Mouse (Mus musculus) limb, embryonic 11.5 days (tissue): Measurements from ENCODE around the gene Sf3a1. TPM values are rescaled to one million over a fixed set of nuclear protein-coding genes. Genes with fewer than 3 reads are reported as not detected.
A peak's percentile ranks its signal among the peaks of the same experiment; 100 is the strongest.

Source experiments
- ATAC-seq: fragments of 200-750 bp; cut with Nextera tagmentation; 2 replicates; pipeline ENCODE4 v1.8.0; 2017; ENCODE audit warnings: low read depth; ENCODE audit not compliant: insufficient number of reproducible peaks, low FRiP score, low TSS enrichment
- DNase-seq: peaks from one replicate; pipeline ENCODE4 v3.0.0-alpha.2; 2015; ENCODE audit warnings: low spot score
- H3K27ac ChIP-seq: fragments of 300-500 bp; sonication (generic); replicated peaks from 2 replicates; pipeline ENCODE4 v1.5.1; 2014; ENCODE audit warnings: low read depth, mild to moderate bottlenecking, low read length
- H3K27me3 ChIP-seq: fragments of 300-500 bp; sonication (generic); 2 replicates; pipeline ENCODE4 v1.6.1; 2014; ENCODE audit warnings: mild to moderate bottlenecking, low read length, mixed read lengths; ENCODE audit not compliant: control insufficient read depth, insufficient read depth
- H3K36me3 ChIP-seq: fragments of 300-500 bp; sonication (generic); 2 replicates; pipeline ENCODE4 v1.6.1; 2014; ENCODE audit warnings: mild to moderate bottlenecking, low read length, moderate library complexity, mixed read lengths; ENCODE audit not compliant: control insufficient read depth, insufficient read depth
- H3K4me1 ChIP-seq: fragments of 300-500 bp; sonication (generic); 2 replicates; pipeline ENCODE4 v1.6.1; 2014; ENCODE audit warnings: low read length, mixed read lengths; ENCODE audit not compliant: control insufficient read depth, insufficient read depth
- H3K4me2 ChIP-seq: fragments of 300-500 bp; sonication (generic); 2 replicates; pipeline ENCODE4 v1.6.1; 2014; ENCODE audit warnings: low read depth, mild to moderate bottlenecking, moderate library complexity; ENCODE audit not compliant: severe bottlenecking
- H3K4me3 ChIP-seq: fragments of 300-500 bp; sonication (generic); 2 replicates; pipeline ENCODE4 v1.5.1; 2014; ENCODE audit warnings: low read depth, low read length
- H3K9ac ChIP-seq: fragments of 300-500 bp; sonication (generic); 2 replicates; pipeline ENCODE4 v1.6.1; 2014; ENCODE audit warnings: mild to moderate bottlenecking, low read length
- H3K9me3 ChIP-seq: fragments of 300-500 bp; sonication (generic); 2 replicates; pipeline ENCODE4 v1.6.1; 2016; ENCODE audit warnings: low read length; ENCODE audit not compliant: control insufficient read depth
- WGBS: fragments of 180-500 bp; shearing (Covaris S2); extraction: QIAGEN DNeasy Blood & Tissue Kit; methylation state at CpG from one replicate; pipeline ENCODE4 v1.1.7; 2014; 5-methylcytosine and 5-hydroxymethylcytosine counted together
- polyA plus RNA-seq: library from polyadenylated mRNA; unstranded; fragments of >200 nt; fragmentation: Nextera tagmentation; extraction: Ambion mirVana; gene quantifications from 2 replicates; pipeline ENCODE4 v1.2.1, GENCODE M21; 2014

The Sf3a1 gene
- polyA plus RNA-seq, 1 experiment from 2014 or later: 98.3 TPM

GRCm38 (mm10) chr11:4218637-4219036 is 58.5 kb downstream of the Sf3a1 start:
- H3K4me3 ChIP-seq: peak overlapping the region; percentile 43
- H3K9me3 ChIP-seq: no peaks in the 10 kb centered on the region
- H3K36me3 ChIP-seq: no peaks in the 10 kb centered on the region; the same call in 1 of the 2 replicates
- peaks cover 9% of the 10 kb centered on the region for H3K27me3 ChIP-seq
- no peak for ATAC-seq
- DNase-seq: no peak
- H3K4me2 ChIP-seq: peak overlapping the region; percentile 84
- 8% methylated on average over 6 of the region's 6 CpGs for WGBS
- H3K4me1 ChIP-seq: no peaks in the 10 kb centered on the region
- no peak overlapping the region for H3K27ac ChIP-seq
- peak overlapping the region; percentile 13; the same call in 1 of the 2 replicates for H3K9ac ChIP-seq

DNA sequence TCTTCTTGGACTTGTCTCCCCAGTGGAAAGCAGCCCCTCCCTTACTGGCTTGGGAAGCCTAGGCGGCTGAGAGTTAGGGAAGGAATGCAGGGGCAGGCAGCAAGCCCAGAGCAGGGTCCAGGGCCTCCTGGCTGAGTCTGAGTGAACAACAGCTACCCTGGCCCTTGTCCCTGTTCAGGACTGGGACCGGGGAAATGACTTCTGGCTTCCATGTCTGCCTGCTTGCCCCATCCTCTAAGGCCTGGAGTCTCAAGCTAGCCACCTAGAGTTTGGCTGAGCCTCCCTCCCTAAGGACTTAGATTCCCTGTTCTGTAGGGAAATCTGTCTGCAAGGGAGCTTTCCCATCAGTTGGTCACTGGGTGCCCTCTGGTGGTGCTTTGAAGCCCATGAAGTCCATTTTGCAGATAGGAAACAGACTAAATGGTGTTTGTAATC is 59.2 kb downstream of the Sf3a1 start:
- DNase-seq (peak; percentile 54), ATAC-seq (no peak)
- Histone ChIP-seq H3K27me3 (peaks cover 9% of the 10 kb centered on the region), H3K4me1 (no peaks in the 10 kb centered on the region), H3K27ac (no peak overlapping the region), H3K9ac (no peak overlapping the region), H3K36me3 (no peaks in the 10 kb centered on the region; the same call in 1 of the 2 replicates), H3K9me3 (no peaks in the 10 kb centered on the region), H3K4me2 (no peak overlapping the region), H3K4me3 (no peak overlapping the region)
- WGBS: 15% methylated on average over 2 of the region's 2 CpGs

- ATAC-seq (no peak), DNase-seq (no peak)
- no peak overlapping the region for H3K27ac ChIP-seq
- H3K9ac ChIP-seq: no peak overlapping the region
- H3K27me3 ChIP-seq: peaks cover 9% of the 10 kb centered on the region
- no peaks in the 10 kb centered on the region for H3K9me3 ChIP-seq
- H3K4me3 ChIP-seq: no peak overlapping the region
- no peaks in the 10 kb centered on the region for H3K4me1 ChIP-seq
- 69% methylated on average over 9 of the region's 9 CpGs for WGBS
- no peaks in the 10 kb centered on the region; the same call in 1 of the 2 replicates for H3K36me3 ChIP-seq
- no peak overlapping the region for H3K4me2 ChIP-seq
Observed at GRCm38 (mm10) chr11:4219908-4220307, 59.8 kb downstream of the Sf3a1 start.

- Histone ChIP-seq H3K4me1 (no peaks in the 10 kb centered on the region), H3K27ac (no peak overlapping the region), H3K4me3 (no peak overlapping the region), H3K4me2 (no peak overlapping the region), H3K9ac (no peak overlapping the region), H3K9me3 (no peaks in the 10 kb centered on the region), H3K27me3 (peaks cover 9% of the 10 kb centered on the region), H3K36me3 (no peaks in the 10 kb centered on the region)
- WGBS: 49% methylated on average over 28 of the region's 28 CpGs
- peak; percentile 81 for DNase-seq
- no peak for ATAC-seq
Observed at GRCm38 (mm10) chr11:4220443-4221400, 60.6 kb downstream of the Sf3a1 start.

DNA sequence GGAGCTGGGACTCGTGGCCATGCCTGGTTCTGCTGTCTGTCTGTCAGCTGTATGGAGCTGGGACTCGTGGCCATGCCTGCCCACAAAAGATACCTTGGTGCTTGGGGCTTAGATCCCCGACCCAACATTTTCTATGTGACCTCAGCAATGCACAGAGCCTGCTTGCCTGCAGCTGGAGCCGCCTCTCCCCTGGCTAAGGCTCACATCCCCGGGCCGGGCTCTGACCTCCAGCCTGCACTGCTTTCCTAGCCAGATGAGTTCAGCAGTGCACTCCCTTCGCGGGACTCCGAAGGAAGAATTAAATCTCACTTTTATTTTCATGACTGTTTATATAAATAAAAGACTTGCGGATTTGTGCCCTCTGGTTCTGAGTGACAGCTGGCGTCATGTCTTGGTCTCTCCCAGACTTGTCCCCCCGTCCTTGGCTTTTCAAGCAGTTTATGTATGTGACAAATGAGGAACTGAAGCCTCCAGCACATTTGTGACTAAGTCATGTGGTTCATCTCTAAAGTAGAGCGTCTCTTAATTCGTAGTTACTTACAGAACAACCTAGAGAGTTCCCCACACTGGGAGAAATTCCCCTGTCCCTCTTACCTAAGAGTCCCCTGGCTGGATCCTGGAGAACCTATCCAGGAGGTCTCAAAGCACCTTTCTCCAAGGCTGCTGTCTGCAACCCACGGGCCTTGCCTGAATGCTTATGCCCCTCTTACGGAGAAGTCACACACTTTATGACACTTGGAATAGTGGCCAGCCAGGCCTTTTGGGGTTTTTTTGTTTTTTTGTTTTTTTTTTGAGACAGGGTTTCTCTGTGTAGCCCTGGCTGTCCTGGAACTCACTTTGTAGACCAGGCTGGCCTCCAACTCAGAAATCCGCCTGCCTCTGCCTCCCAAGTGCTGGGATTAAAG is 62.1 kb downstream of the Sf3a1 start:
- no peak for DNase-seq
- no peak for ATAC-seq
- H3K4me1 ChIP-seq: no peaks in the 10 kb centered on the region
- peaks cover 9% of the 10 kb centered on the region for H3K27me3 ChIP-seq
- H3K9ac ChIP-seq: no peak overlapping the region
- H3K27ac ChIP-seq: no peak overlapping the region
- H3K9me3 ChIP-seq: no peaks in the 10 kb centered on the region
- H3K4me2 ChIP-seq: no peak overlapping the region
- H3K36me3 ChIP-seq: no peaks in the 10 kb centered on the region
- 80% methylated on average over 17 of the region's 17 CpGs for WGBS
- H3K4me3 ChIP-seq: no peak overlapping the region

- ATAC-seq (no peak), DNase-seq (no peak)
- H3K27ac ChIP-seq: no peak overlapping the region
- no peak overlapping the region for H3K4me3 ChIP-seq
- H3K9me3 ChIP-seq: no peaks in the 10 kb centered on the region
- no peaks in the 10 kb centered on the region for H3K4me1 ChIP-seq
- no peak overlapping the region for H3K9ac ChIP-seq
- 35% methylated on average over 6 of the region's 7 CpGs for WGBS
- H3K4me2 ChIP-seq: no peak overlapping the region
- H3K36me3 ChIP-seq: no peaks in the 10 kb centered on the region
- peaks cover 6% of the 10 kb centered on the region for H3K27me3 ChIP-seq
Observed at GRCm38 (mm10) chr11:4223393-4224188, 63.4 kb downstream of the Sf3a1 start.

GRCm38 (mm10) chr11:4224223-4224622 is 64.1 kb downstream of the Sf3a1 start:
- H3K27ac ChIP-seq: no peak overlapping the region
- WGBS: 29% methylated on average over 2 of the region's 2 CpGs
- H3K9ac ChIP-seq: no peak overlapping the region
- 0 out of 2 replicates have a peak, but pooled peaks cover 4% of the 10 kb centered on the region for H3K4me1 ChIP-seq
- DNase-seq (no peak), ATAC-seq (no peak)
- H3K36me3 ChIP-seq: no peaks in the 10 kb centered on the region
- no peaks in the 10 kb centered on the region for H3K9me3 ChIP-seq
- no peak overlapping the region for H3K4me2 ChIP-seq
- H3K4me3 ChIP-seq: no peak overlapping the region
- H3K27me3 ChIP-seq: peaks cover 2% of the 10 kb centered on the region; the same call in 1 of the 2 replicates
